Mouse (Mus musculus) central nervous system, embryonic 14 days (tissue): ENCODE data around the gene Gm20538. TPM values are rescaled to one million over a fixed set of nuclear protein-coding genes. Genes with fewer than 3 reads are reported as not detected.

Source experiments
- polyA plus RNA-seq: library from polyadenylated mRNA; depleted of rRNA; stranded (reverse); fragments of >200 nt; gene quantifications from 2 replicates; pipeline ENCODE4 v1.2.3, GENCODE M21; 2012; rRNA removed

Gene Gm20538
- not detected in 2 replicates for polyA plus RNA-seq

GRCm38 (mm10) chr19:44552731-44553130, at the start of gene Gm20538:
Gm20538 (minus strand) TSS chr19:44552831.

GRCm38 (mm10) chr19:44562652-44563206, 10.1 kb upstream of the Gm20538 start, which contains the start of gene Hif1an:
Hif1an (plus strand) TSS chr19:44562850.

GRCm38 (mm10) chr19:44554861-44555590, 2.4 kb upstream of the Gm20538 start, which contains the start of gene Ndufb8:
Ndufb8 (minus strand) TSS chr19:44555440.

GRCm38 (mm10) chr19:44545321-44546041, 7.2 kb downstream of the Gm20538 start, which contains the start of gene Sec31b:
Sec31b (minus strand) TSS chr19:44545864.

Other genes starting within 250 kb of the Gm20538 start
- gene Scd4, start 219.7 kb downstream of the Gm20538 start, polyA plus RNA-seq: 0.25 and 0.27 TPM in 2 replicates
- 11.1 and 15.3 TPM in 2 replicates for gene Scd1, start 145.0 kb downstream of the Gm20538 start, polyA plus RNA-seq
- gene Wnt8b, start 59.4 kb downstream of the Gm20538 start, polyA plus RNA-seq: 2.4 and 4.2 TPM in 2 replicates
- gene Sec31b, start 7.0 kb downstream of the Gm20538 start, polyA plus RNA-seq: 0.32 and 0.59 TPM in 2 replicates
- gene Ndufb8, start 2.6 kb upstream of the Gm20538 start, polyA plus RNA-seq: 379 and 416 TPM in 2 replicates
- 27.1 and 28.9 TPM in 2 replicates for gene Hif1an, start 10.0 kb upstream of the Gm20538 start, polyA plus RNA-seq
- 7.1 and 11.3 TPM in 2 replicates for gene Pax2, start 203.2 kb upstream of the Gm20538 start, polyA plus RNA-seq